Mouse (Mus musculus) forebrain, postnatal 0 days (tissue): ENCODE results near the gene Cpt1a. TPM values are rescaled to one million over a fixed set of nuclear protein-coding genes. Genes with fewer than 3 reads are reported as not detected.

ENCODE experiments used
- ATAC-seq: fragments of 200-750 bp; cut with Nextera tagmentation; 2 replicates; pipeline ENCODE4 v1.8.0; 2017; ENCODE audit warnings: mild to moderate bottlenecking, moderate library complexity
- DNase-seq: peaks from one replicate; pipeline ENCODE4 v3.0.0-alpha.2; 2015
- H3K27ac ChIP-seq: fragments of 300-500 bp; sonication (generic); 2 replicates; pipeline ENCODE4 v1.5.1; 2014; ENCODE audit warnings: low read depth, mild to moderate bottlenecking, antibody characterized with exemption, low read length, moderate library complexity, mixed read lengths
- H3K27me3 ChIP-seq: fragments of 300-500 bp; sonication (generic); 2 replicates; pipeline ENCODE4 v1.6.1; 2014; ENCODE audit warnings: mild to moderate bottlenecking, low read length, mixed read lengths; ENCODE audit not compliant: insufficient read depth
- H3K36me3 ChIP-seq: fragments of 300-500 bp; sonication (generic); 2 replicates; pipeline ENCODE4 v1.6.1; 2014; ENCODE audit warnings: mild to moderate bottlenecking, moderate library complexity; ENCODE audit not compliant: insufficient read depth
- H3K4me1 ChIP-seq: fragments of 300-500 bp; sonication (generic); 2 replicates; pipeline ENCODE4 v1.6.1; 2014; ENCODE audit warnings: antibody characterized with exemption; ENCODE audit not compliant: insufficient read depth
- H3K4me2 ChIP-seq: fragments of 300-500 bp; sonication (generic); 2 replicates; pipeline ENCODE4 v1.6.1; 2014; ENCODE audit warnings: low read depth, mild to moderate bottlenecking, moderate library complexity
- H3K4me3 ChIP-seq: fragments of 300-500 bp; sonication (generic); 2 replicates; pipeline ENCODE4 v1.5.1; 2014; ENCODE audit warnings: low read depth, low read length, mixed read lengths
- H3K9ac ChIP-seq: fragments of 300-500 bp; sonication (generic); 2 replicates; pipeline ENCODE4 v1.6.1; 2014; ENCODE audit warnings: mild to moderate bottlenecking
- H3K9me3 ChIP-seq: fragments of 300-500 bp; sonication (generic); 2 replicates; pipeline ENCODE4 v1.6.1; 2016; ENCODE audit warnings: low read length
- CTCF ChIP-seq: sonication (generic); IDR thresholded peaks from 2 replicates; pipeline ENCODE4 v1.5.1; 2016; ENCODE audit warnings: antibody characterized with exemption, control low read depth, low read depth
- WGBS: fragments of 180-500 bp; shearing (Covaris S2); extraction: QIAGEN DNeasy Blood & Tissue Kit; methylation state at CpG from one replicate; pipeline ENCODE4 v1.1.7; 2014; 5-methylcytosine and 5-hydroxymethylcytosine counted together
- polyA plus RNA-seq: library from polyadenylated mRNA; unstranded; fragments of >200 nt; fragmentation: Nextera tagmentation; extraction: Ambion mirVana; gene quantifications from 2 replicates; pipeline ENCODE4 v1.2.1, GENCODE M21; 2015
- total RNA-seq: library from RNA; depleted of rRNA; stranded (reverse); fragments of >200 nt; gene quantifications from 2 replicates; pipeline ENCODE4 v1.2.3, GENCODE M21; 2014

Cpt1a gene
- total and polyA plus RNA-seq, 2 experiments from 2014 or later: 17.0 to 17.2 TPM

DNA sequence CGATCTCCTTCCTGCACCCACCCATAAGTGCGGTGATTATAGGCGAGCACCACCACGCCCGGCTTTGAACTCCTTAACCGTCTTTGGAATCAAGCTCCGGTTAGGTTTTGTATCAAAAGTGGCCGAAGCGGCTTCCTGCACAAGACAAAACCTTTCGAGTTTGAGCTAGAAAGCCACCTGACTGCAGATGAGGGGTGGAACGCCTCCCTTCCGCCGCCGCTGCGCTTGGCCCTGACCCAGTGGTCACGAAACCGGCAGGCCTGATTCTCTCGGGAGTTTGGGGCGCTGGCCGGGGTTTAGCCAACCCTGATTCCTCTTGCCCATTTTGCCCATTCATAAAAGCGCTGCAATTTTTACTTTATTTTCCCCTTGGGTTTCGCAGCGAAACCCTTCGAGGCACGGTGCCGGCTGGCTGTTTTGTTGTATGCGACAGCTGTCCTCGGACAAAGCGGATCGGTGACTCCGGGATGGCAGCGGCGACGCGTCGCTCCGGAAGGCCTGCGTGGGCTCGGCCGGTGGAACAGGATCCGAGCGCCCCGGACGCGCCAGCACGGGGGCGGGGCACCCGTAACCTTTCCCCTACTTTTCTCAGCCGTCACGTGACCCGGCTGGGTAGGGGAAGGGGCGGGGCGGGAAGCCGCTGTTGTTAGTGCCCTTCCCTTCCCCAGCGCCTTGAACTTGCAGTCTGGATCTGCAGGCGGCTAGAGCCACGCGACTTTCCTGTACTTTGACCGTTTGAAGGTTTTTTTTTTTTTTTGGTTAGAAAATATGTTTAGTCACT lies 3.0 kb downstream of the Cpt1a start:
- peak overlapping the region; percentile 70 for H3K27ac ChIP-seq
- H3K27me3 ChIP-seq: peaks cover 4% of the 10 kb centered on the region
- peak overlapping the region; percentile 42 for H3K9ac ChIP-seq
- no peak for TF ChIP-seq CTCF
- peak overlapping the region; percentile 52 for H3K4me3 ChIP-seq
- ATAC-seq: peak; percentile 75
- H3K9me3 ChIP-seq: no peaks in the 10 kb centered on the region
- peak; percentile 86 for DNase-seq
- H3K4me1 ChIP-seq: 0 out of 2 replicates have a peak, but pooled peaks cover 11% of the 10 kb centered on the region
- WGBS: 2% methylated on average over 59 of the region's 59 CpGs
- H3K36me3 ChIP-seq: no peaks in the 10 kb centered on the region
- H3K4me2 ChIP-seq: peak overlapping the region; percentile 83

DNA sequence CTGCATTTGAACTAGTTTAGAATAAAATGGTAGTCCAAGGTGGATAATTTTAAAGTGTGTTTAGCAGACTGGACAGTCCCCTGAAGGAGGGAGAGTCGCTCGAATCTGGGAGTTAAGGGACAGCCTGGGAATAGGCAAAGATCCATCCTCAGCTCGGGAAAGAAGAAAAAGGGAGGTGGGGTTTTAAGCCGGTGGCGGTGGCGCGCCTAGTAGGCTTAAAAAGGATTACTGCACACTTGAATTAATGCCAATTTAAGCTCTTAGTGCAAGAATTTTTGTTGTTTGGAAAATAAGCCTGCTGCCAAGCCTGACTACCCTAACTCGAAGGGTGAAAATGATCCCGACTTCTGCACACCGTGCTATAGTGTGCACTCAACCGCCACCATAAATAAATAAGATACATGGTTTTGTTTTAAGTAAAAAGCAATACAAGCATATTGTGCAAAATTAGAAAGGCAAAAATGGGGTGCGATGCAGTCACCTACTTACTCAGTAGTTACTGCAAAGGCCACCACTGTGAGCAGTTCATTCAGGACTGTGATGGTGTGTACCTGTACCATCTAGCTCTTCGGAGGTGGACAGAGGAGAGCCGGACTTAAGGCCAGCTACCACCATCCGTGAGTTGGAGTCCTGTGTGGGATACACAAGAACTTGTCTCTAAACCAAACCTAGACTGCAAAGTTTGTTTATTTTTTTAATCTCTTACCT lies 3.8 kb downstream of the Cpt1a start:
- H3K4me1 ChIP-seq: 0 out of 2 replicates have a peak, but pooled peaks cover 11% of the 10 kb centered on the region
- H3K4me3 ChIP-seq: peak overlapping the region; percentile 52
- H3K9ac ChIP-seq: peak overlapping the region; percentile 42
- H3K27me3 ChIP-seq: peaks cover 4% of the 10 kb centered on the region
- TF ChIP-seq CTCF: no peak
- H3K36me3 ChIP-seq: no peaks in the 10 kb centered on the region
- H3K9me3 ChIP-seq: no peaks in the 10 kb centered on the region
- peak overlapping the region; percentile 83 for H3K4me2 ChIP-seq
- peak overlapping the region; percentile 70 for H3K27ac ChIP-seq
- no peak for DNase-seq
- ATAC-seq: no peak
- WGBS: 18% methylated on average over 15 of the region's 15 CpGs

DNA sequence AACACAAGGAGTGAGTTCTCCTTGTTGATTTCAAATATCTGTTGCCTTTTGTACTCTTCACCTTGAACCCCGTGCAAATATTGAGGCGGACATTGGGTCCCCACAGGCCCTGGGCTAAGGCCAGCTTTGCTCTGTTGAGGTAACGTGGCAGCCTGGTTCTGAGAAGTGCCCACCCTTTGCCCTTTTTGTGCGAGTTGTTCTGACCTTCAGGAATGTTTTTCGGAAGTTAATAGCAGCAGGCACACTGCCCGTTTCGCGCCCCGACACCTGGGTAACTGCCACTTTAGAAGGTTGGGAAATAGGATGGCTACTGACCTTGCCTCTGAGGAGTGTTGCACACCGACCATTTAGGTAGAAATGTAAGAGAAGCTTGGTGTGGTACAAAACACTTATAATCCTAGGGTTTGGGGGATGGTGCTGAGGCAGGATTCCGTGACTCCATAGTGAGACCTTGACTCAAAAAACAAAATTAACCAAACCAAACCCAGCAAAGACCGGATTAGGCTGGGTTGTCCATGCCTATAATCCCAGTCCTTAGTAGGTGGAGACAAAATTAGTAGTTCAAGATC lies 4.4 kb downstream of the Cpt1a start:
- Histone ChIP-seq H3K27ac (peak overlapping the region; percentile 45; the same call in 1 of the 2 replicates), H3K36me3 (no peaks in the 10 kb centered on the region), H3K9ac (no peak overlapping the region), H3K4me3 (no peak overlapping the region), H3K27me3 (peaks cover 4% of the 10 kb centered on the region), H3K4me1 (0 out of 2 replicates have a peak, but pooled peaks cover 11% of the 10 kb centered on the region), H3K9me3 (no peaks in the 10 kb centered on the region), H3K4me2 (no peak overlapping the region)
- WGBS: 78% methylated on average over 12 of the region's 12 CpGs
- DNase-seq: no peak
- ATAC-seq: no peak
- no peak for TF ChIP-seq CTCF

DNA sequence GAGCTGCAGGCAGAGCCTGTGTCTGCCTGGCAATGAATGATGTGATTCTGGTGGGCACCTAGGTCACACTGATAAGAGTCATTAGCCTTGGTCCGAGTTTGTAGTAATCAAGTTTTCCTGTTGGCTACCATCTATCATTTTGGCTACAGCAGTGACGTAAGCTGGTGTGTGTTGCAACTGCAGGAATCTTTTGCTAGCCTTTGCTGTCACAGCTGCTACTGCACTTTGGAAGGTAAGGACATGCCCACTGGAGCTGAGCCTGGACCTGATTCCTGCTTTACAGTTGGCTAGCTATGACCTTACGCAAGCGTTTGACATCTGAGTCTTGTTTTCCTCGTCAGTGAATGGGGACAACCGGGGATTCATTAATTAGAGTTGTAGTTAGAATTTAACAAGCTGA lies 11.1 kb downstream of the Cpt1a start:
- WGBS: 67% methylated on average over 6 of the region's 6 CpGs
- H3K36me3 ChIP-seq: no peaks in the 10 kb centered on the region
- H3K4me3 ChIP-seq: no peak overlapping the region
- DNase-seq: no peak
- H3K27me3 ChIP-seq: no peaks in the 10 kb centered on the region
- H3K9me3 ChIP-seq: no peaks in the 10 kb centered on the region
- H3K4me2 ChIP-seq: no peak overlapping the region
- no peaks in the 10 kb centered on the region for H3K4me1 ChIP-seq
- H3K9ac ChIP-seq: no peak overlapping the region
- no peak overlapping the region for H3K27ac ChIP-seq
- no peak for TF ChIP-seq CTCF
- no peak for ATAC-seq

DNA sequence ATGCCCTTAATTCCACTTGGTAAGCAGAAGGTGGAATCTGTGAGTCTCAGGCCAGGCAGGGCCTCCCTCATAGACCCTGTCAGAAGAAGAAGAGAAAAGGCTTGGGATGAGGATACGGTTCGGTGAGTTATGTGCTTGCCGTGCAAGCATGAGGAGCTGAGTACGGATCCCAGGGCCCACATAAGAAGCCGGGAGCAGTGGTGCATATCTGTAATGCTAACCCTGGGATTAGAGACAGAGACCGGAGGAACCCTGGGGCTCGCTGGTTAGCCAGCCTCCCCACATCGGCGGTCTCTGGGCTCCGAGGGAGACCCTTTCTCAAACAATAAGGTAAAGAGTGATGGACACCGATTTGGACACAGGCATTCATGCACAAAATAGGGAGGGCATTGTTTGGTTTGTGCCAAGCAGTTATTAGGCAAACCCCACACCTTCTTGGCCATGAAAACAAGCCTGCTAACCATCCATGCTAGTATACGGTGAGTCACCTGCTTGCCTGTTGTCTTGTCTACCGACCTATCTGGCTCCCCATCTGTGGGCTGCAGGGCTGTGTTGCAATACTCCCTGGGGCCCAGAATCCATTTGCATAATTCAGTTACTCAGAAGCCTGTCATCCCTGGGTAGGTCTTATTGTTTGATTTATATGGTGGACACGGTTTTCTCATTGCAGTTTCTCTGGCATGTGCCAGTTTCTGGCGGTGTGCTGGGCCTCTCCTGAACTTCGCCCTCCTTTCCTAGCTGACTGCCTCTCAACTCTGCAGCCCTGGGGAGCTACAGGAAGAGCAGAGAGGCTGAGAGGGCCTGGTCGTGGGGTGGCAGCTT lies 11.8 kb downstream of the Cpt1a start:
- WGBS: 46% methylated on average over 17 of the region's 17 CpGs
- DNase-seq: no peak

DNA sequence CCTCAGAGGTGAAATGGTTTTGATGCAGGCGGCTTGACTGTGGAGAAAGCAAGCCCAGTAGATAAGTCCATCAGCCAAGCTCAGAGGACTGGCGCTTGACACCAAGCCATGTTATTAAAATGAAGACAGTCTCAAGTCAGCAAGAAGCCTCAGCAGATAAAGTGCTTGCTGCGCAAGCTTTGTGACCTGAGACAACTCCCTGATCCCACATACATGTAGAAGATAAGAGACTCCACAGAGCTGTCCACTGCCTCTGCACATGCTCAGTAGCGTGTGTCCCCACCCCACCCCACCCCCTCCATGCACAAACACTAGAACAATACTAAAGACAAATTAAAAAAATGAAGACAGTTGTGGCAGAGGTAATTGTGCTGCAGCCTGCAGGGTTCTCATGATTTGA lies 12.4 kb downstream of the Cpt1a start:
- DNase-seq: no peak
- Histone ChIP-seq H3K4me1 (no peaks in the 10 kb centered on the region), H3K4me2 (no peak overlapping the region), H3K9ac (no peak overlapping the region), H3K27ac (no peak overlapping the region), H3K27me3 (no peaks in the 10 kb centered on the region), H3K36me3 (no peaks in the 10 kb centered on the region), H3K4me3 (no peak overlapping the region), H3K9me3 (no peaks in the 10 kb centered on the region)
- no peak for ATAC-seq
- WGBS: 83% methylated on average over 4 of the region's 4 CpGs
- TF ChIP-seq CTCF: no peak

More for the DNA sequence above, 11.8 kb downstream of the Cpt1a start:
- no peak overlapping the region for H3K4me3 ChIP-seq
- no peak overlapping the region for H3K4me2 ChIP-seq
- ATAC-seq: no peak
- no peaks in the 10 kb centered on the region for H3K4me1 ChIP-seq
- no peaks in the 10 kb centered on the region for H3K27me3 ChIP-seq
- no peak for TF ChIP-seq CTCF
- no peaks in the 10 kb centered on the region for H3K36me3 ChIP-seq
- H3K9ac ChIP-seq: no peak overlapping the region
- H3K9me3 ChIP-seq: no peaks in the 10 kb centered on the region
- no peak overlapping the region for H3K27ac ChIP-seq
